ENCODE assay signal across 8 mouse cellular contexts in the genomic region with DNA sequence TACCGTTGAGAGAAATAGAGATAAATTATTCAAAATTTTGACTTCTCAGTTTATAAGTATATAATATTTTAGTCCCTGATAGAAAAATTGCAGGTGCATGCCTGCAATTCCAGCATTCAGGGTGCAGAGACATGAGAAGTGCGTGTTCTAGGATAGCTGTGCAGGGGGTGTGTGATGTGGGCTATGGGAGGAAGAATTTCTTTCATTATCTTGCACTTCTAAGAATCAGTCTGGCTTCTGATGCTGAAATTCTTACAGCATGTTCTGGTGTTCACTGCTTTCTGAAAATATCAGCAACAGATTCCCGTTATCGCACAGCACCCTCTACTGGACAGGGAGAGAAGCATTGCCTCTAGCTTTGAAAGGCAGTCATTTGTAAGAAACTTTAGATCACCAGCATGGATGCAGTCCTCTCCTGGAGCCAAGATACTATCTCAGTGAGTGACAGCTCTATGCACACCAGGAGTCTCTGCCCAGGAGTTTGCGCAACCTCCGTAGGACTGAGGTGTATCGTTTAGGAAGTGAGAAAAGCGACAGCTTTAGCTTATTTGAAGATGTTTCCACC.
DNase-seq lines count a peak whose midpoint lies in the region; ATAC-seq lines count a peak whose summit lies in the region.

No protein-coding gene starts in this region.

- peak; percentile 60 for DNase-seq in gastrocnemius, adult 18-20 months (ENCODE audit: low spot score)
- no peak for DNase-seq in gastrocnemius, postnatal 25 days
- DNase-seq in brain, embryonic 18.5 days (ENCODE audit: low read depth, low spot score): peak; percentile 40
- peak; percentile 30 for DNase-seq in fibroblast of lung, adult 2 months (ENCODE audit: low read depth)
- peak; percentile 64 to 72 for DNase-seq in heart, postnatal 36 days
- peak; percentile 44 to 68 for DNase-seq in layer of hippocampus, postnatal 14 days (ENCODE audit: low spot score in 2 of 2)
- DNase-seq in right cerebral cortex, postnatal 4 days: peak; percentile 72

- intact Hi-C loops in heart, postnatal 36 days (cut with DNase I): loop anchor here (1.0 kb wide), 1 partner anchor 164 kb away; no protein-coding TSS in a partner anchor

- peak; percentile 98 for ATAC-seq in megakaryocyte progenitor cell, adult 5-6 weeks (replicated peaks; ENCODE audit: poor library complexity)
